Mouse (Mus musculus) G1E (cell line): ENCODE data around the gene Cct4.

Source experiments
- CTCF ChIP-seq: IDR thresholded peaks from 2 replicates; pipeline ENCODE4 v1.5.1; 2012; ENCODE audit warnings: low read depth, low read length, inconsistent platforms, mixed read lengths
- GATA1 ChIP-seq: IDR thresholded peaks from 2 replicates; pipeline ENCODE4 v1.6.1; 2012; ENCODE audit warnings: borderline replicate concordance, low read length, inconsistent platforms, mixed read lengths
- POLR2AphosphoS5 ChIP-seq: IDR thresholded peaks from 2 replicates; pipeline ENCODE4 v1.6.1; 2012; ENCODE audit warnings: low read depth, low read length, inconsistent platforms; ENCODE audit not compliant: insufficient replicate concordance

DNA sequence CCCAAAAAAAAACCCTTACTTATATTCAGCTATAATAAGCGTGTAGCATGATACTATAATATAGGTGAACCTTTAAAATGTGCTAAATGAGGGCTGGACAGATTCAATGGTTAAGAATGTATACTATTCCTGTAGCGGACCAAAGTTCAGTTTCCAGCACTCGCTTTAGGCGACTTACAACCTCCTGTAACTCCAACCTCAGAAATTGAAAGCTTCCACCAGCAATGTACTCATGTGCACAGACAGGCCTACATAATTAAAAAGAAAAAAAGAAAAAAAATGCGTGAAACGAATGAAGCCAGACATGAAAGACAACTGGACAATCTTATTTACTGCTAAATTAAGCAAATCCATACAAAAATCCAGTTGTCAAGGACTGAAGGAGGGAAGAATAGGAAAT is 7.5 kb upstream of the Cct4 start:
- no peak for TF ChIP-seq CTCF
- no peak for TF ChIP-seq POLR2AphosphoS5
- TF ChIP-seq GATA1: no peak
